Mouse (Mus musculus) ES-CJ7 (cell line): ENCODE results near the gene Pgpep1l.
"Not testable (repeated sequence)": the region's sequence is repeated elsewhere in the genome, so short reads cannot be mapped to it uniquely, and the experiment has no call there.

Experiments used
- DNase-seq: peaks from one replicate; pipeline ENCODE4 v3.0.0; 2011; ENCODE audit warnings: low read depth, low spot score

Gene Pgpep1l

GRCm38 (mm10) chr7:68264028-68264453 lies at the start of gene Pgpep1l:
TSS of gene Pgpep1l (minus strand) at chr7:68264233.
- peak; percentile 54 for DNase-seq

GRCm38 (mm10) chr7:68313038-68313782 lies 49.2 kb upstream of the Pgpep1l start:
- DNase-seq = no peak

GRCm38 (mm10) chr7:68312395-68312794 lies 48.4 kb upstream of the Pgpep1l start:
- DNase-seq = no peak

- DNase-seq = no peak
Measured at GRCm38 (mm10) chr7:68311469-68311868, 47.4 kb upstream of the Pgpep1l start.

GRCm38 (mm10) chr7:68306756-68307155 lies 42.7 kb upstream of the Pgpep1l start:
- no peak for DNase-seq

GRCm38 (mm10) chr7:68305781-68306575 lies 41.9 kb upstream of the Pgpep1l start:
- no peak for DNase-seq

GRCm38 (mm10) chr7:68303685-68304084 lies 39.7 kb upstream of the Pgpep1l start:
- no peak for DNase-seq

GRCm38 (mm10) chr7:68302586-68303433 lies 38.8 kb upstream of the Pgpep1l start:
- peak; percentile 74 for DNase-seq

- DNase-seq = peak; percentile 19
Measured at GRCm38 (mm10) chr7:68301160-68301559, 37.1 kb upstream of the Pgpep1l start.

GRCm38 (mm10) chr7:68298381-68299076 lies 34.5 kb upstream of the Pgpep1l start:
- DNase-seq = no peak

GRCm38 (mm10) chr7:68296487-68296886 lies 32.5 kb upstream of the Pgpep1l start:
- no peak for DNase-seq

GRCm38 (mm10) chr7:68293997-68294789 lies 30.2 kb upstream of the Pgpep1l start:
- no peak for DNase-seq

GRCm38 (mm10) chr7:68291603-68292002 lies 27.6 kb upstream of the Pgpep1l start:
- no peak for DNase-seq

GRCm38 (mm10) chr7:68289081-68289480 lies 25.0 kb upstream of the Pgpep1l start:
- DNase-seq = no peak

- not testable (repeated sequence) for DNase-seq
Measured at GRCm38 (mm10) chr7:68288000-68288399, 24.0 kb upstream of the Pgpep1l start.

GRCm38 (mm10) chr7:68287582-68287981 lies 23.5 kb upstream of the Pgpep1l start:
- no peak for DNase-seq

- DNase-seq = no peak
Measured at GRCm38 (mm10) chr7:68286526-68287481, 22.8 kb upstream of the Pgpep1l start.

- no peak for DNase-seq
Measured at GRCm38 (mm10) chr7:68285851-68286298, 21.8 kb upstream of the Pgpep1l start.

- DNase-seq = no peak
Measured at GRCm38 (mm10) chr7:68283776-68284175, 19.7 kb upstream of the Pgpep1l start.
